Mouse (Mus musculus) erythroid progenitor cell, adult 5-6 weeks (primary cell): ENCODE results near the gene Hormad2. TPM values are rescaled to one million over a fixed set of nuclear protein-coding genes. Genes with fewer than 3 reads are reported as not detected.
A peak's percentile ranks its signal among the peaks of the same experiment; 100 is the strongest.

Source experiments
- ATAC-seq: replicated peaks from 2 replicates; pipeline ENCODE4 v1.8.0; 2016; ENCODE audit warnings: moderate number of reproducible peaks, mild to moderate bottlenecking, moderate TSS enrichment, inconsistent platforms; ENCODE audit not compliant: poor library complexity, low FRiP score, severe bottlenecking
- total RNA-seq, 2 experiments: library from RNA; stranded (forward) in 1 of 2; stranded (reverse) in 1 of 2; fragments of 150-400 nt in 1 of 2; fragments of 186-747, 209-891 nt in 1 of 2; gene quantifications; 2 replicates each; pipeline versions ENCODE4 v1.2.3 to v1.2.4; 2015 to 2017; ENCODE audit warnings: low replicate concordance in 2 of 2

The Hormad2 gene
- total RNA-seq (2015; ENCODE audit: low replicate concordance) (not detected in 2 replicates), total RNA-seq (2017; ENCODE audit: low replicate concordance) (not detected in 2 replicates)

GRCm38 (mm10) chr11:4440978-4441377, at the start of gene Hormad2:
Hormad2 (minus strand) TSS chr11:4441105.
- ATAC-seq, result no peak

- ATAC-seq, result no peak
Observed at GRCm38 (mm10) chr11:4489207-4489606, 48.3 kb upstream of the Hormad2 start.

GRCm38 (mm10) chr11:4488798-4489197, 47.9 kb upstream of the Hormad2 start:
- ATAC-seq, result no peak

GRCm38 (mm10) chr11:4488367-4488766, 47.5 kb upstream of the Hormad2 start:
- ATAC-seq, result no peak

- ATAC-seq, result 0 out of 2 replicates have a peak, but pooled peaks have one; percentile 28
Observed at GRCm38 (mm10) chr11:4487401-4487965, 46.6 kb upstream of the Hormad2 start.

- no peak for ATAC-seq
Observed at GRCm38 (mm10) chr11:4484541-4484940, 43.6 kb upstream of the Hormad2 start.

GRCm38 (mm10) chr11:4482641-4483040, 41.7 kb upstream of the Hormad2 start:
- no peak for ATAC-seq

- no peak for ATAC-seq
Observed at GRCm38 (mm10) chr11:4476184-4476697, 35.3 kb upstream of the Hormad2 start.

GRCm38 (mm10) chr11:4472464-4473179, 31.7 kb upstream of the Hormad2 start:
- no peak for ATAC-seq

- ATAC-seq, result no peak
Observed at GRCm38 (mm10) chr11:4471734-4472133, 30.8 kb upstream of the Hormad2 start.

GRCm38 (mm10) chr11:4471251-4471650, 30.3 kb upstream of the Hormad2 start:
- no peak for ATAC-seq

- ATAC-seq, result no peak
Observed at GRCm38 (mm10) chr11:4469091-4469490, 28.2 kb upstream of the Hormad2 start.

- no peak for ATAC-seq
Observed at GRCm38 (mm10) chr11:4467436-4467835, 26.5 kb upstream of the Hormad2 start.

- no peak for ATAC-seq
Observed at GRCm38 (mm10) chr11:4466191-4466590, 25.3 kb upstream of the Hormad2 start.

GRCm38 (mm10) chr11:4464616-4465015, 23.7 kb upstream of the Hormad2 start:
- no peak for ATAC-seq

GRCm38 (mm10) chr11:4464186-4464585, 23.3 kb upstream of the Hormad2 start:
- no peak for ATAC-seq

- no peak for ATAC-seq
Observed at GRCm38 (mm10) chr11:4462868-4463267, 22.0 kb upstream of the Hormad2 start.

- no peak for ATAC-seq
Observed at GRCm38 (mm10) chr11:4461154-4461553, 20.2 kb upstream of the Hormad2 start.

- ATAC-seq, result no peak
Observed at GRCm38 (mm10) chr11:4460615-4461014, 19.7 kb upstream of the Hormad2 start.

GRCm38 (mm10) chr11:4454895-4455535, 14.1 kb upstream of the Hormad2 start:
- ATAC-seq, result no peak
